ENCODE assay signal across 23 mouse cellular contexts in the genomic region with DNA sequence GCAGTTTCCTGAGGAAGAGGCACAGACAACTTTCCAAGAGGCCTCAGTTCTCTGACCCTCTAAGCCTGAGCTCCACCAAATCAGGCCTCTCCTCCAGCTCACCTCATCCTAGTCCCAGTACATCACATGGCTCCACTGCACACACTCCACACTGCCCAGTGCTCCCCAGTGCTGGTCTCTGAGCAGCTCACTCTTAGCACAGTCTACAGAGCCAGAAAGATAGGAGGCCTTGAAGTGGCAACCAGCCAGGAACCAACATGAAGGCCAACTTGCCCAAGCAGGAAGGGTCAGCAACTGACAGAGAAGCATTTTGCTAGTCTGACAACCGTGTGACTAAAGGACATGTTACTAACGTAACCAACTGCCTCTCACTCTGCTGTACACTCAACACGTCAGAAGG. TPM values are rescaled to one million over a fixed set of nuclear protein-coding genes. Genes with fewer than 3 reads are reported as not detected.
DNase-seq lines count a peak whose midpoint lies in the region; ATAC-seq and TF ChIP-seq lines count a peak whose summit lies in the region.
"Had no signal": no experiment of that assay in that cellular context is flagged by ENCODE, and none has a peak within 500 bp of the region (broad histone marks: within the 10 kb centered on the region; RNA-seq: fewer than 3 reads in every experiment).

No protein-coding gene starts in this region.

- no peak overlapping the region for H3K9ac ChIP-seq in heart, embryonic 11.5 days (ENCODE audit: low read depth, low read length)
- H3K9ac ChIP-seq in stomach, postnatal 0 days (ENCODE audit: low read length), result no peak overlapping the region
- no peak overlapping the region for H3K9ac ChIP-seq in midbrain, embryonic 14.5 days (replicated peaks; ENCODE audit: low read length)
- H3K9ac ChIP-seq: forebrain, postnatal 0 days; hindbrain, embryonic 15.5 days; limb, embryonic 15.5 days; midbrain, embryonic 13.5 days had no signal

- peaks cover 16% of the 10 kb centered on the region for H3K36me3 ChIP-seq in heart, embryonic 11.5 days (ENCODE audit: control insufficient read depth, insufficient read depth, low read length)
- H3K36me3 ChIP-seq in stomach, postnatal 0 days (ENCODE audit: control insufficient read depth, insufficient read depth, low read length), result peaks cover 20% of the 10 kb centered on the region
- H3K36me3 ChIP-seq in midbrain, embryonic 14.5 days (ENCODE audit: control insufficient read depth, insufficient read depth, low read length), result peaks cover 82% of the 10 kb centered on the region

- H3K4me2 ChIP-seq in heart, embryonic 11.5 days, result no peak overlapping the region
- H3K4me2 ChIP-seq in stomach, postnatal 0 days (replicated peaks; ENCODE audit: low read depth), result no peak overlapping the region
- H3K4me2 ChIP-seq in midbrain, embryonic 14.5 days (ENCODE audit: low read length), result no peak overlapping the region
- H3K4me2 ChIP-seq: hindbrain, embryonic 15.5 days; limb, embryonic 15.5 days; midbrain, embryonic 13.5 days had no signal

- no peaks in the 10 kb centered on the region for H3K9me3 ChIP-seq in heart, embryonic 11.5 days (replicated peaks; ENCODE audit: control insufficient read depth, low read length)
- H3K9me3 ChIP-seq in stomach, postnatal 0 days (ENCODE audit: control insufficient read depth, low read length), result no peaks in the 10 kb centered on the region
- H3K9me3 ChIP-seq in midbrain, embryonic 14.5 days (ENCODE audit: control insufficient read depth, low read length), result no peaks in the 10 kb centered on the region
- H3K9me3 ChIP-seq: embryonic facial prominence, embryonic 10.5 days; hindbrain, embryonic 15.5 days; limb, embryonic 15.5 days; midbrain, embryonic 13.5 days had no signal

- WGBS in heart, embryonic 11.5 days (ENCODE audit: insufficient replicate concordance), result 82% methylated on average over 3 of the region's 3 CpGs
- 85% methylated on average over 3 of the region's 3 CpGs for WGBS in stomach, postnatal 0 days
- WGBS in midbrain, embryonic 14.5 days, result 88% methylated on average over 3 of the region's 3 CpGs

- no peak overlapping the region for H3K27ac ChIP-seq in heart, embryonic 11.5 days (ENCODE audit: low read depth, low read length)
- H3K27ac ChIP-seq in stomach, postnatal 0 days (replicated peaks), result no peak overlapping the region
- no peak overlapping the region for H3K27ac ChIP-seq in midbrain, embryonic 14.5 days (replicated peaks; ENCODE audit: low read depth, low read length)
- H3K27ac ChIP-seq: embryonic facial prominence, embryonic 10.5 days; gastrocnemius, adult 2 months; hindbrain, embryonic 15.5 days; limb, embryonic 15.5 days; midbrain, embryonic 13.5 days had no signal

- no peak for TF ChIP-seq EP300 in stomach, postnatal 0 days (optimal IDR thresholded peaks at IDR 0.05)

- TF ChIP-seq CTCF in stomach, postnatal 0 days (IDR thresholded peaks at IDR 0.05; ENCODE audit: low read depth), result no peak

- no peaks in the 10 kb centered on the region; the same call in 1 of the 2 replicates for H3K4me1 ChIP-seq in heart, embryonic 11.5 days (ENCODE audit: control insufficient read depth, insufficient read depth, low read length)
- H3K4me1 ChIP-seq in stomach, postnatal 0 days (replicated peaks; ENCODE audit: control insufficient read depth, insufficient read depth), result no peaks in the 10 kb centered on the region
- peaks cover 6% of the 10 kb centered on the region; the same call in 1 of the 2 replicates for H3K4me1 ChIP-seq in midbrain, embryonic 14.5 days (ENCODE audit: control insufficient read depth, insufficient read depth, low read length)

- no peak overlapping the region for H3K4me3 ChIP-seq in heart, embryonic 11.5 days (ENCODE audit: low read depth, low read length)
- H3K4me3 ChIP-seq in stomach, postnatal 0 days (ENCODE audit: low read depth, low read length), result no peak overlapping the region
- H3K4me3 ChIP-seq in midbrain, embryonic 14.5 days (replicated peaks; ENCODE audit: low read depth, low read length), result no peak overlapping the region
- H3K4me3 ChIP-seq: embryonic facial prominence, embryonic 10.5 days; erythroblast, embryonic 14.5 days; gastrocnemius, adult 2 months; hindbrain, embryonic 15.5 days; limb, embryonic 15.5 days; midbrain, embryonic 13.5 days had no signal

- ATAC-seq in heart, embryonic 11.5 days (replicated peaks; ENCODE audit: insufficient number of reproducible peaks, low FRiP score, low TSS enrichment), result no peak
- ATAC-seq in stomach, postnatal 0 days (ENCODE audit: low FRiP score, low TSS enrichment), result peak; percentile 55; the same call in 1 of the 2 replicates
- ATAC-seq in midbrain, embryonic 14.5 days (ENCODE audit: low FRiP score, low TSS enrichment), result no peak
- ATAC-seq: forebrain, postnatal 0 days; midbrain, embryonic 13.5 days had no signal

- peak; percentile 30 to 35 for DNase-seq in heart, adult 18-20 months
- DNase-seq in ovary, postnatal 36 days (ENCODE audit: low spot score), result peak; percentile 28
- no peak for DNase-seq in ovary, postnatal 14 days (ENCODE audit: low spot score)
- peak; percentile 10 to 19 for DNase-seq in heart, adult 9 months (ENCODE audit: low spot score in 2 of 2)
- no peak for DNase-seq in stomach, postnatal 0 days (ENCODE audit: low spot score)
- DNase-seq in midbrain, embryonic 14.5 days, result no peak
- no peak for DNase-seq in right cerebral cortex, adult 18-20 months
- DNase-seq: B cell, adult 2 months; cerebellum, adult 11 months; cerebellum, postnatal 36 days; forebrain, postnatal 0 days; gastrocnemius, adult 2 months; kidney, adult 18-20 months; kidney, postnatal 14 days; layer of hippocampus, adult 9-11 months; spleen, adult 18-20 months; thymus, postnatal 36 days had no signal

- H3K27me3 ChIP-seq in heart, embryonic 11.5 days (ENCODE audit: control insufficient read depth, insufficient read depth, low read length), result no peaks in the 10 kb centered on the region
- H3K27me3 ChIP-seq in stomach, postnatal 0 days (ENCODE audit: control insufficient read depth, insufficient read depth, low read length), result no peaks in the 10 kb centered on the region
- no peaks in the 10 kb centered on the region for H3K27me3 ChIP-seq in midbrain, embryonic 14.5 days (ENCODE audit: control insufficient read depth, insufficient read depth, low read length)
- H3K27me3 ChIP-seq: hindbrain, embryonic 15.5 days; limb, embryonic 15.5 days; midbrain, embryonic 13.5 days had no signal

RNA-seq across cellular contexts. Expression of a gene that starts 5.1 kb away (rescaled TPM):
- total RNA-seq in heart, adult 18-20 months (2021), result 10 to 100 TPM; 14.0 to 14.9 TPM
- 22.2 and 23.7 TPM in 2 replicates for polyA plus RNA-seq in heart, embryonic 11.5 days (2014; fragmentation: Nextera tagmentation; extraction: Ambion mirVana)
- 13.0 and 14.7 TPM in 2 replicates for polyA plus RNA-seq in stomach, postnatal 0 days (2015; fragmentation: Nextera tagmentation; extraction: Ambion mirVana)
- 27.7 and 30.0 TPM in 2 replicates for polyA plus RNA-seq in midbrain, embryonic 14.5 days (2014; fragmentation: Nextera tagmentation; extraction: Ambion mirVana)

RNA-seq across cellular contexts. Expression of a gene that starts 42.1 kb away (rescaled TPM):
- total RNA-seq in heart, adult 18-20 months (2021), result 10 to 100 TPM; 30.4 to 35.3 TPM
- polyA plus RNA-seq in heart, embryonic 11.5 days (2014; fragmentation: Nextera tagmentation; extraction: Ambion mirVana), result 64.5 and 69.7 TPM in 2 replicates
- 37.8 and 38.5 TPM in 2 replicates for polyA plus RNA-seq in stomach, postnatal 0 days (2015; fragmentation: Nextera tagmentation; extraction: Ambion mirVana)
- polyA plus RNA-seq in midbrain, embryonic 14.5 days (2014; fragmentation: Nextera tagmentation; extraction: Ambion mirVana), result 54.7 and 64.1 TPM in 2 replicates

RNA-seq across cellular contexts. Expression of a gene that starts 42.7 kb away (rescaled TPM):
- total RNA-seq in heart, adult 18-20 months (2021), result under 1 TPM; 0.30 to 0.31 TPM
- polyA plus RNA-seq in heart, embryonic 11.5 days (2014; fragmentation: Nextera tagmentation; extraction: Ambion mirVana), result 8.0 and 8.9 TPM in 2 replicates
- polyA plus RNA-seq in stomach, postnatal 0 days (2015; fragmentation: Nextera tagmentation; extraction: Ambion mirVana), result 2.2 and 2.6 TPM in 2 replicates
- 4.2 and 5.7 TPM in 2 replicates for polyA plus RNA-seq in midbrain, embryonic 14.5 days (2014; fragmentation: Nextera tagmentation; extraction: Ambion mirVana)

Comparison
In these comparisons a context has a peak if more than half of its experiments do, and no peak if none do; other contexts are left out.
1. DNase-seq: peak in heart, adult 18-20 months (2 of 2), ovary, postnatal 36 days (single experiment) and heart, adult 9 months (2 of 2); none in ovary, postnatal 14 days (single experiment), stomach, postnatal 0 days (single experiment), midbrain, embryonic 14.5 days (single experiment) and right cerebral cortex, adult 18-20 months (single experiment).